Mouse (Mus musculus) frontal cortex, postnatal 10 days (tissue): Measurements from ENCODE around the gene Ugt1a10.
"Not testable (repeated sequence)": the region's sequence is repeated elsewhere in the genome, so short reads cannot be mapped to it uniquely, and the experiment has no call there.

Source experiments
- DNase-seq, 2 experiments: peaks; one replicate each; pipeline ENCODE4 v3.0.0; 2022; ENCODE audit warnings: low spot score in 2 of 2, mixed read lengths in 1 of 2

Ugt1a10 gene

GRCm38 (mm10) chr1:88215466-88216380 is 160.5 kb downstream of the Ugt1a10 start:
- no peak for DNase-seq

- no peak for DNase-seq
Measured at GRCm38 (mm10) chr1:88216551-88216950, 161.4 kb downstream of the Ugt1a10 start.

DNA sequence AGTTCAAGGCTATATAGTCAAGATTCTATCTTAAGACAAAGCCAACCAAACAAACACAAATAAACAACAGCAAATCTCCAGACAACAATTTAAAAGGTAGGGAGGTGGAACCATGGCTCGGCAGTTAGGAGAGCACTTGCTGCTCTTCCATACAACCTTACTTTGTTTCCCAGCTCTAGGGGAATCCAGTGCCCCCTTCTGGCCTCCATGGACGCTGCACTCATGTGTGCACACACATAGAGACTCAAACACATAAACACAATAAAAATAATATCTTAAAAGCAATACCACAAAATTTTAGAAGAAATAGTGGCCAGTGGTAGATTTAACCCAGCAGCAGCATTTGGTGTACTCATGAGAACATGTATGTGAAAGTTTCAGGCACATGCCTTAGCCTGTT is 162.0 kb downstream of the Ugt1a10 start:
- DNase-seq: no peak

GRCm38 (mm10) chr1:88217576-88217975 is 162.4 kb downstream of the Ugt1a10 start:
- no peak for DNase-seq

DNA sequence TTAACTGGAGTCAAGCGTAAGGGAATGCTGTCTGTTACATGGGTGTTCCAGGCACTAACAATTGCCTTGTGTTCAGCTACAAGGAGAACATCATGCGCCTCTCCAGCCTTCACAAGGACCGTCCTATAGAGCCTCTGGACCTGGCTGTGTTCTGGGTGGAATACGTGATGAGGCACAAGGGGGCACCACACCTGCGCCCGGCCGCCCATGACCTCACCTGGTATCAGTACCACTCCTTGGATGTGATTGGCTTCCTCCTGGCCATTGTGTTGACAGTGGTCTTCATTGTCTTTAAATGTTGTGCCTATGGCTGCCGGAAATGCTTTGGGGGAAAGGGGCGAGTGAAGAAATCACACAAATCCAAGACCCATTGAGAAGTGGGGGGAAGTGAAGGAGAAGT is 162.9 kb downstream of the Ugt1a10 start:
- DNase-seq: peak in 1 of 2 experiments; percentile 11

GRCm38 (mm10) chr1:88218591-88218990 is 163.4 kb downstream of the Ugt1a10 start:
- DNase-seq: no peak

DNA sequence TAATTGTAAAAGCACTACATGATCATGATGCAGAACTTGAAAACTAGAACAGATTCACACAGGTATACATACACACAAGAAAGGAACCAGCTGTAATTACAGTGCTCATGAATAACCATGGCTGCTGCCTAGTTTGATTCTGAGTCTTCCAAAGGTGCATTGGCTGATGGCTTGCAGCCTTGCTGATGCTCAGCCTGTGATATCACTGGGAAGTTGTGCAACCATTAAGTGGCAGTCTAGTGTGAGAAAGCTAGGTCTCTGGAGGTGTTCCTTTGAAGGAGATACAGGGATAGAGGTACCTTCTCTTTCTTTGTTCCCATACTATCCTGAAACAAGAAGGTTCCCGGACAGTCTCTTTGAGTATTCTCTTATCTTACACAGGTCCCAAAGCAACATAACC is 163.9 kb downstream of the Ugt1a10 start:
- no peak for DNase-seq

DNA sequence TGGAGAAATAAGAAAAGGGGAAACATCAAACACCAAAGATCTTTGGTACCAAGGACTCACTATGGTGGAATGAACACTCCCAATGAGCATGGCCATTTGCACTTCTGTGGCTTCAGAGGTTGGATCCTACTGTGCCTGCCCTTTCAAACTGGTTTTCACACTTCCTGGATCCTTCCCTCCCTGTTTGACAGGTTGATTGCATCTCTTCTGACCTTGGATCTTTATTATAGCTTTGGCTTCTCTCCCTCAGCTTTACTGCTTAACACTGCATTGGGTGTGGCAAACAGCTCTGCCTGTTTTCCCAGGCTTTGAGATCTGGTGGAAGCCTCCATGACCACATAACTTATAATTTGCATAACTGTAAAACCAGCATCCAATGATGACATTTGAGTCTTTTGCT is 165.1 kb downstream of the Ugt1a10 start:
- no peak for DNase-seq

GRCm38 (mm10) chr1:88222216-88222615 is 167.0 kb downstream of the Ugt1a10 start:
- DNase-seq: no peak

GRCm38 (mm10) chr1:88223011-88223515 is 167.9 kb downstream of the Ugt1a10 start:
- not testable (repeated sequence) for DNase-seq

DNA sequence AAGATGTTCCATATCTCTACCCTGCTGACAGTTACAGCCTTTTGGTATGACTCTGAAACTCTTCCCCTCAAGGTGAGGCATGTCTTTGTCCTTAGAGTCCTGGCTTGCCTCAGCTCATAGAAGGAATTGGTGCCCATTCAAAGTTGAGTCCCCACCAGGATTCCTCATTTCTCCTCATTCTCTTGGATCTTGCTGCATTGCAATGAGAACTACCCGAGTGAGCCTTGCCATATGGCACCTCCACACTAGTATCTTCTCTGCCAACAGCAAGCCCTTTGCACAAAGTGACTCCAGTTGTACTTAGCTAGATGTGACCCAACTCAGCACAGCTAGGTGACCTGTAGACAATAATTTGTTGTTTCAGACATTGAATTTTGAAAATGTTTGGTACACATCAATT is 168.4 kb downstream of the Ugt1a10 start:
- peak in 1 of 2 experiments; percentile 8 for DNase-seq

- DNase-seq: no peak
Measured at GRCm38 (mm10) chr1:88224029-88224776, 169.0 kb downstream of the Ugt1a10 start.

GRCm38 (mm10) chr1:88225301-88225700 is 170.1 kb downstream of the Ugt1a10 start:
- DNase-seq: not testable (repeated sequence)

- no peak for DNase-seq
Measured at GRCm38 (mm10) chr1:88225741-88226140, 170.6 kb downstream of the Ugt1a10 start.

DNA sequence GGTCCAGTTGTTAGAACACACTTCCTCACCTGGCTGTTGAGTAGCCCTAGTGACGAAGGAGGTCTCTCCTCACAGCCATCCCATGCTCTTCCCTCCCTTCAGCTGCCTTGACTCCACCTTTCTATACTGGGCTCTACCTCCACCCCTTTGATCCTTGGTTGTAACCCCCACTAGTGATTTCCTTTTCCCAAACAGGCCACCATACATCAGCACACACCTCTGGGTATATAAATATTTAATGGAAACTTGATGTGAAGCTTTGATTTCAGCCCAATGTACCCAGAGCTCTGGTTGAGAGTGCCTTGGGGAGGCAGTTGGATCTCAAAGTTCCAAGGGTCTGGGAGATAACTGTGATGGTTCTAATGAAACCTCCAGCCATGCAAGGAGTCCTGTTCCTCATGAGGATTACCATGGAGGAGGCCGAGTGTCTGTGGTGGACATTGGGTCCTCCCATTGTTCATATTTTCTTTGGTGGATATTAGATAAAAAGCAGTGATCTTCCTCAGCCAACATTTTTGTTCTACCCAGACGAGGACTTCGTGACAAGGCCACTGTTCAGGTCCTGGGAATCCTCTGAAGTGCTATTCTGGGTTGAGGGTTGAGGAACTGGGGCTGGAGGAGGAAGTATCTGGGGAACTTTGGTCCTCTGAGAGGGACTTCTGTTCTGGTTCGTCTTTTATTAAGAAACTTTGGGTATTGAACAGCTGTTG is 171.6 kb downstream of the Ugt1a10 start, which contains the start of gene Mroh2a:
Gene Mroh2a (plus strand): TSS at position 317 of the 710 bp plus-strand sequence.
- DNase-seq: peak in 1 of 2 experiments; percentile 19

GRCm38 (mm10) chr1:88227482-88227881 is 172.3 kb downstream of the Ugt1a10 start:
- DNase-seq: no peak

DNA sequence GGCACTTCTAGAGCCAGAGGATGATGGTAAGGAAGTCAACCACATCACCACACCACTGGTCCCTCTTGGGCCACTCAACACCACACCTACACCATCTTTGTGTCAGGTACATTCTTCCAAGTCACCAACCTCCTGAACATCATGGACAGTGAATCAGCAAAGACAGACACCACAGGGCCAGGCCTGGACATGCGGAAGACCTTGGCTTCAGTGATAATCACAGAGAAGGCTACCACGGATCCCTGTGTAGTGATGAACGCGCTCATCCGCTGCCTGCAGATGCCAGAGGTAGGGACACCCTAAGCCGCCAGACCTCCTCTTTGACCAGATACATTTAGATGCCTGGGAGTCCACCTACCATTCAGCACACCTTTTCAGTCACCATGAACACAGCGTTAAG is 172.9 kb downstream of the Ugt1a10 start:
- peak in 1 of 2 experiments; percentile 7 for DNase-seq

DNA sequence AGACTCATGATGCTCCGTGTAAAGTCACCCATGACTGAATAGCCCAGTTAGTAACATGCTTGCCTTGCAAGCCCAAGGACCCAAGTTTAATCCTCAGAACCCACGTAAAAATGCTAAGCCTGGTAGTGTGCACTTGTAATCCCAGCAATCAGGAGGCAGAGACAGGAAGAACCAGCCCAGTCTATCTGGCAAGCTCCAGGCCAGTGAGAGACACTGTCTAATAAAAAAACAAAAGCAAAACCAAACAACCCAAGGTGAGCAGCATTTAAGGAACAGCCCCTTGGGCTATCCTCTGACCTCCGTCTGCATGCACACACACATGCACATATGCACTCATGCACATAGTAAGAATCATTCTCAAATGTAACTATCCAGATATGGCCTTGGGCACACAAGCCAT is 174.4 kb downstream of the Ugt1a10 start:
- no peak for DNase-seq

- DNase-seq: no peak
Measured at GRCm38 (mm10) chr1:88229986-88230385, 174.8 kb downstream of the Ugt1a10 start.

- no peak for DNase-seq
Measured at GRCm38 (mm10) chr1:88230421-88230820, 175.2 kb downstream of the Ugt1a10 start.

DNA sequence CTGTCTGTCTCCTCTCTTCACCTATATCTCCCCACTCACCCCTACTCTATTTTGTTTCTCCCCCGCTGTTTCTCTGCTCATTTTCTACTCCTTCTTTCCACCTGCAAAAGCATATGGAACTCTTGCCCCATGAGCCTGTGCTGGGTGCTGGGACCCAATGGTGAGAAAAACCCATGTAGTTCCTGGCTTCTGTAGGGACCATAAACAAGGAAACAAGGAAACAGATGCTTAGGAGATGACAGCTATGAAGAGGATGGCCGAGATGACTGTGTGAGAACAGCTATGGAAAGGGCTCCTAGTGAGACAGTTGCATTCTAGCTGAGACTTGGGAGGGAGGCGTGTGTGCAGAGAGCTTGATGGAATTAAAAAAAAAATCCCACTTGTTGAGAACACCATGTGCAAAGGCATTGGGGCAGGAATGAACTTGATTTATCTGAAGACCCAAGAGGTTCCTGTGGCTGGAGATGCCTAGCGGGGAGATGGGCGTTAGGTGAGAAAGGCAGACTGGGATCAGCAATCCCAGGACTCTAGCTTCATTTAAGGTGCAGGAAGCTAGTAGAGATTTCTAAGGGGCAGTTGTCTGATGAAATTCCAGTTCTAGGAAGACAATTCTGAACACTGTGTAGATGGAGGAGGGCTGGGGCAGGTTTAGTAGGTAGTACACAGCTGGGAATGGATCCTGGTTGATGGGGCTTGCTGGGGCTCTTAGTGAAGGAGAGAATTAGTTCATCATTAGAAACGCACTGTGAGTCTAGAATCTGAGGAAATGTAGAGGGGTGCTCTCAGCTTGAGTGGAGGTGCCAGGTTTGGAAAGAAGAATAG is 176.0 kb downstream of the Ugt1a10 start:
- no peak for DNase-seq
